Mouse (Mus musculus): Measurements from ENCODE around the gene Trio. TPM values are rescaled to one million over a fixed set of nuclear protein-coding genes. Genes with fewer than 3 reads are reported as not detected.
A peak's percentile ranks its signal among the peaks of the same experiment; 100 is the strongest.

The Trio gene
- polyA plus RNA-seq, 1 experiment = 56.3 TPM

- H3K4me2 ChIP-seq (ENCODE audit: low read depth) = no peak overlapping the region
- H3ac ChIP-seq (ENCODE audit: control insufficient read depth, insufficient read length) = no peak overlapping the region
- no peak for TF ChIP-seq MAX (IDR thresholded peaks at IDR 0.05; ENCODE audit: low read depth)
- no peaks in the 10 kb centered on the region for H3K79me2 ChIP-seq (ENCODE audit: control insufficient read depth, insufficient read depth)
- no peak overlapping the region for H3K4me3 ChIP-seq
- peaks cover 59% of the 10 kb centered on the region for H3K36me3 ChIP-seq (ENCODE audit: control insufficient read depth, insufficient read depth)
- no peaks in the 10 kb centered on the region for H3K27me3 ChIP-seq (ENCODE audit: control insufficient read depth, insufficient read depth, insufficient read length)
Observed at GRCm38 (mm10) chr15:27810262-27810661, 215.4 kb downstream of the Trio start.

DNA sequence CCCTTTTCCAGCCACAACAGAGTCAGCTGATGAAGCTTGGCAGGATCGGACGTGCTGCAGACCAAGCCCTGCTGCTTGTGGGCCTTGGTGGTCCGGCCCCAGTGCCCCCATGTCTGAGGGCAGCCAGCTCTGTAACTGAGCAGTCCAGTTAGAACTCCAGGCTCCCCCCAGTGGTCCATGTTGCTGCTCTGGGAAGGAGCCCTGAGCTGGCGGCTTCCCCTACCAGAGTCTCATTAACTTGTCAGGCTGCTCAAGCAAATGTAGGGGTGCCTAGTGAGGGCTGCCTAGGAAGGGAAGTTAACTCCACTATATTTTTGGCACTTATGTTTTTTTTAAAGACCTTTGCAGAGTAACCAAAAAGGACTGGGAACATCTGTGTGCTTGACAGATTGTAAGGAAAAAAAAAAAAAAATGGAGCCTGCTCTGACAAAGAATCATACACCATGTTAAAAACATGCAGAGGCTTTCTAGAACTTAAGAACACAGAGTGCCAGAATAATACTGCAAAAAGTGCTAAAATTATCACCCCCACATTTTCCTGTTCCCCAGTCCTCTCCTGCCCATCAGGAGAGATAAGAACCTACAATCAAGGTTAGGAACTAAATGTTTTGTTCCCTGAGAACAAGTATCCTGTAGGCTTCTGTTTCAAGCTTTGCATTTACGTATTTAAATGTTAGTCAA lies 216.9 kb downstream of the Trio start:
- TF ChIP-seq REST (IDR thresholded peaks at IDR 0.05; ENCODE audit: insufficient read depth, insufficient read length) (no peak), MAX (IDR thresholded peaks at IDR 0.05; ENCODE audit: low read depth) (no peak), POLR2AphosphoS2 (IDR thresholded peaks at IDR 0.05; ENCODE audit: insufficient read length, low read depth) (peak; percentile 19), POLR2A (IDR thresholded peaks at IDR 0.05; ENCODE audit: insufficient read length, low read depth) (no peak), MYOG (IDR thresholded peaks at IDR 0.05; ENCODE audit: control insufficient read depth in 1 of 3, insufficient read depth in 1 of 3, insufficient read length in 2 of 3, low read depth in 2 of 3) (no peak)
- Histone ChIP-seq H3K79me2 (ENCODE audit: control insufficient read depth, insufficient read depth) (no peaks in the 10 kb centered on the region), H3K36me3 (ENCODE audit: control insufficient read depth, insufficient read depth) (peaks cover 62% of the 10 kb centered on the region), H3ac (ENCODE audit: control insufficient read depth, insufficient read length) (no peak overlapping the region), H3K4me2 (ENCODE audit: low read depth) (no peak overlapping the region), H3K27me3 (ENCODE audit: control insufficient read depth, insufficient read depth, insufficient read length) (no peaks in the 10 kb centered on the region), H3K4me3 (no peak overlapping the region)

GRCm38 (mm10) chr15:27806219-27806618 lies 219.4 kb downstream of the Trio start:
- no peaks in the 10 kb centered on the region for H3K27me3 ChIP-seq (ENCODE audit: control insufficient read depth, insufficient read depth, insufficient read length)
- H3K79me2 ChIP-seq (ENCODE audit: control insufficient read depth, insufficient read depth) = no peaks in the 10 kb centered on the region
- H3K4me2 ChIP-seq (ENCODE audit: low read depth) = no peak overlapping the region
- no peak overlapping the region for H3ac ChIP-seq (ENCODE audit: control insufficient read depth, insufficient read length)
- H3K36me3 ChIP-seq (ENCODE audit: control insufficient read depth, insufficient read depth) = peaks cover 59% of the 10 kb centered on the region
- TF ChIP-seq REST (IDR thresholded peaks at IDR 0.05; ENCODE audit: insufficient read depth, insufficient read length) (no peak), POLR2AphosphoS2 (IDR thresholded peaks at IDR 0.05; ENCODE audit: insufficient read length, low read depth) (no peak), USF1 (IDR thresholded peaks at IDR 0.05; ENCODE audit: low read depth) (no peak), POLR2A (IDR thresholded peaks at IDR 0.05; ENCODE audit: insufficient read length, low read depth) (no peak), MYOG (IDR thresholded peaks at IDR 0.05; ENCODE audit: control insufficient read depth in 1 of 3, insufficient read depth in 1 of 3, insufficient read length in 2 of 3, low read depth in 2 of 3) (no peak), TCF3 (IDR thresholded peaks at IDR 0.05; ENCODE audit: insufficient read length, low read depth) (no peak), SRF (IDR thresholded peaks at IDR 0.05; ENCODE audit: control insufficient read depth, insufficient read length, low read depth) (no peak), E2F4 (IDR thresholded peaks at IDR 0.05; ENCODE audit: insufficient read depth) (no peak), TCF12 (IDR thresholded peaks at IDR 0.05; ENCODE audit: insufficient read depth, poor library complexity, severe bottlenecking) (no peak), CEBPB (IDR thresholded peaks at IDR 0.05; ENCODE audit: insufficient read depth, poor library complexity, severe bottlenecking) (no peak), MYOD1 (IDR thresholded peaks at IDR 0.05; ENCODE audit: control insufficient read depth in 1 of 3, insufficient read length in 2 of 3, low read depth in 2 of 3) (no peak), MAX (IDR thresholded peaks at IDR 0.05; ENCODE audit: low read depth) (no peak)
- no peak overlapping the region for H3K4me3 ChIP-seq

DNA sequence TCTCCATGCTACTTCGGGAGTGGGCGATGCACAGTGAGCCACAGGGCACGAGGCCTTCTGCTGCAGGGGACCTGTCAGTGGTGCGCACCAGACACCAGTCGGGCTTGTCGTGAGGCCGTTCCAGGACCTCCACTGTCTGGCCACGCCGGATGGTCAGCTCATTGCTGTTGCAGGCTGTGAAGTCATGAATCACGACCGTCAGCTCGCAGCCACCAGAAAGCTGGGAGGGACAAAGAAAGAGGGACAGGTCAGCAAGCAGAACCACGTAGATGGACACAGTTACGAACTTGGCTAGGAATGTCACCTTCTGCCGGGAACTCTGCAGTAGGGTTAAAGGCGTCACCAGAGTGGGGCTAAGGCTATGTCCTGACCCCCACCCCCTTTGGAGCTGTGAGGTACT lies 220.0 kb downstream of the Trio start:
- H3K79me2 ChIP-seq (ENCODE audit: control insufficient read depth, insufficient read depth) = no peaks in the 10 kb centered on the region
- TF ChIP-seq MYOD1 (IDR thresholded peaks at IDR 0.05; ENCODE audit: control insufficient read depth in 1 of 3, insufficient read length in 2 of 3, low read depth in 2 of 3) (no peak), E2F4 (IDR thresholded peaks at IDR 0.05; ENCODE audit: insufficient read depth) (no peak), TCF12 (IDR thresholded peaks at IDR 0.05; ENCODE audit: insufficient read depth, poor library complexity, severe bottlenecking) (no peak), TCF3 (IDR thresholded peaks at IDR 0.05; ENCODE audit: insufficient read length, low read depth) (no peak), REST (IDR thresholded peaks at IDR 0.05; ENCODE audit: insufficient read depth, insufficient read length) (no peak), POLR2AphosphoS2 (IDR thresholded peaks at IDR 0.05; ENCODE audit: insufficient read length, low read depth) (peak; percentile 45), CEBPB (IDR thresholded peaks at IDR 0.05; ENCODE audit: insufficient read depth, poor library complexity, severe bottlenecking) (no peak), SRF (IDR thresholded peaks at IDR 0.05; ENCODE audit: control insufficient read depth, insufficient read length, low read depth) (no peak), USF1 (IDR thresholded peaks at IDR 0.05; ENCODE audit: low read depth) (no peak), POLR2A (IDR thresholded peaks at IDR 0.05; ENCODE audit: insufficient read length, low read depth) (peak; percentile 10), MYOG (IDR thresholded peaks at IDR 0.05; ENCODE audit: control insufficient read depth in 1 of 3, insufficient read depth in 1 of 3, insufficient read length in 2 of 3, low read depth in 2 of 3) (no peak), MAX (IDR thresholded peaks at IDR 0.05; ENCODE audit: low read depth) (no peak)
- H3K27me3 ChIP-seq (ENCODE audit: control insufficient read depth, insufficient read depth, insufficient read length) = no peaks in the 10 kb centered on the region
- no peak overlapping the region for H3ac ChIP-seq (ENCODE audit: control insufficient read depth, insufficient read length)
- H3K36me3 ChIP-seq (ENCODE audit: control insufficient read depth, insufficient read depth) = peaks cover 60% of the 10 kb centered on the region
- no peak overlapping the region for H3K4me2 ChIP-seq (ENCODE audit: low read depth)
- no peak overlapping the region for H3K4me3 ChIP-seq

DNA sequence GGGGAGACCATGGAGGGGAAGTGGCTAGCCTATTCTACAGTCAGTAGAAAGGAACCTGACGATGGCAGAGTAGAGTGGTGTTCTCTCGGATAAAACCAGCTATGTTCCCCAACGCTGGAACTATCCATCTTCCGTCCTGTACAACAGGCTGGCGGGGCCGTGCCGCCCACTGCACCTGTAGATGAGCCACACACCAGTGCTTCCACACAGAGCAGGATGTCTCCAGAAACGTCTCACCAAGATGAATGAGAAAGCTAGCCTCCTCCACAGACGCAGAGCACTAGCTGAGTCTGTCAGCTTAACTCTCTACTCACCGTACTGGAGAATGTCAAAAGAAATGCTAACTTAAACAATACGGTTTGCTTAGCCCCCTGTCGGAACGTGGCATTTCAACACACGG lies 221.2 kb downstream of the Trio start:
- TF ChIP-seq POLR2A (IDR thresholded peaks at IDR 0.05; ENCODE audit: insufficient read length, low read depth) = no peak
- TF ChIP-seq CEBPB (IDR thresholded peaks at IDR 0.05; ENCODE audit: insufficient read depth, poor library complexity, severe bottlenecking) = no peak
- TF ChIP-seq MYOD1 (IDR thresholded peaks at IDR 0.05; ENCODE audit: control insufficient read depth in 1 of 3, insufficient read length in 2 of 3, low read depth in 2 of 3) = no peak
- TF ChIP-seq E2F4 (IDR thresholded peaks at IDR 0.05; ENCODE audit: insufficient read depth) = no peak
- no peak for TF ChIP-seq SRF (IDR thresholded peaks at IDR 0.05; ENCODE audit: control insufficient read depth, insufficient read length, low read depth)
- TF ChIP-seq POLR2AphosphoS2 (IDR thresholded peaks at IDR 0.05; ENCODE audit: insufficient read length, low read depth) = no peak
- no peak for TF ChIP-seq TCF3 (IDR thresholded peaks at IDR 0.05; ENCODE audit: insufficient read length, low read depth)
- no peak for TF ChIP-seq USF1 (IDR thresholded peaks at IDR 0.05; ENCODE audit: low read depth)
- no peak for TF ChIP-seq MYOG (IDR thresholded peaks at IDR 0.05; ENCODE audit: control insufficient read depth in 1 of 3, insufficient read depth in 1 of 3, insufficient read length in 2 of 3, low read depth in 2 of 3)
- TF ChIP-seq TCF12 (IDR thresholded peaks at IDR 0.05; ENCODE audit: insufficient read depth, poor library complexity, severe bottlenecking) = no peak
- TF ChIP-seq MAX (IDR thresholded peaks at IDR 0.05; ENCODE audit: low read depth) = no peak
- no peak for TF ChIP-seq REST (IDR thresholded peaks at IDR 0.05; ENCODE audit: insufficient read depth, insufficient read length)
- no peaks in the 10 kb centered on the region for H3K27me3 ChIP-seq (ENCODE audit: control insufficient read depth, insufficient read depth, insufficient read length)
- H3K36me3 ChIP-seq (ENCODE audit: control insufficient read depth, insufficient read depth) = peaks cover 58% of the 10 kb centered on the region
- H3ac ChIP-seq (ENCODE audit: control insufficient read depth, insufficient read length) = no peak overlapping the region
- no peaks in the 10 kb centered on the region for H3K79me2 ChIP-seq (ENCODE audit: control insufficient read depth, insufficient read depth)
- no peak overlapping the region for H3K4me2 ChIP-seq (ENCODE audit: low read depth)
- H3K4me3 ChIP-seq = no peak overlapping the region

Measured in myocyte (in vitro differentiated cells).